Mouse (Mus musculus): ENCODE results near the gene Gm5640.
A peak's percentile ranks its signal among the peaks of the same experiment; 100 is the strongest.
"Not testable (repeated sequence)": the region's sequence is repeated elsewhere in the genome, so short reads cannot be mapped to it uniquely, and the experiment has no call there.

Gene Gm5640

GRCm38 (mm10) chrX:74645466-74646323, at the start of gene Gm5640:
TSS of gene Gm5640 (minus strand) at chrX:74645635.
- DNase-seq (ENCODE audit: low spot score): peak; percentile 39

- DNase-seq (ENCODE audit: low spot score): not testable (repeated sequence)
Measured at GRCm38 (mm10) chrX:74646393-74646792, 958 bp upstream of the Gm5640 start.

- no peak for DNase-seq (ENCODE audit: low spot score)
Measured at GRCm38 (mm10) chrX:74592379-74592778, 53.1 kb downstream of the Gm5640 start, which contains the start of gene Olfr1325. TSS of gene Olfr1325 (plus strand) at chrX:74592679.
